Mouse (Mus musculus) bone marrow, adult 2 months (tissue): ENCODE measurements at regions not wholly inside any gene's neighbourhood (a gene's known extent, or its start where the extent isn't known, plus 50 kb on each side); places are given as distances from the start of the nearest gene placed in this dataset.

Experiments
- H3K27ac ChIP-seq: fragments of 200-500 bp; 2 replicates; pipeline ENCODE4 v1.5.1; 2012; ENCODE audit warnings: low read depth, mild to moderate bottlenecking, control low read depth, inconsistent platforms, low read length; ENCODE audit not compliant: control insufficient read depth, poor library complexity, insufficient read depth
- H3K4me1 ChIP-seq: fragments of 200-500 bp; 2 replicates; pipeline ENCODE4 v1.6.1; 2011; ENCODE audit warnings: low read length; ENCODE audit not compliant: control insufficient read depth, insufficient read depth
- H3K4me3 ChIP-seq: fragments of 200-500 bp; replicated peaks from 2 replicates; pipeline ENCODE3; 2011; ENCODE audit warnings: mild to moderate bottlenecking, low read depth, low read length, control low read depth; ENCODE audit not compliant: control insufficient read depth
- CTCF ChIP-seq: fragments of 200-500 bp; IDR thresholded peaks from 2 replicates; pipeline ENCODE4 v1.5.1; 2011; ENCODE audit warnings: low read length, control low read depth; ENCODE audit not compliant: control insufficient read depth, insufficient read depth
- POLR2A ChIP-seq: fragments of 200-500 bp; IDR thresholded peaks from 2 replicates; pipeline ENCODE4 v1.6.1; 2011; ENCODE audit warnings: low read depth, mild to moderate bottlenecking, control low read depth, low read length, borderline replicate concordance; ENCODE audit not compliant: control insufficient read depth
- WGBS: fragments of 180-500 bp; shearing (Covaris S2); methylation state at CpG from one replicate; pipeline ENCODE4 v1.1.7; 2018; 5-methylcytosine and 5-hydroxymethylcytosine counted together

- Histone ChIP-seq H3K4me3 (no peak overlapping the region), H3K4me1 (peaks cover 14% of the 10 kb centered on the region), H3K27ac (peak overlapping the region; percentile 30; the same call in 1 of the 2 replicates)
- WGBS, result 29% methylated on average over 9 of the region's 9 CpGs
- no peak for TF ChIP-seq POLR2A
- TF ChIP-seq CTCF, result no peak
Measured at GRCm38 (mm10) chr9:61242167-61242860, 129.9 kb upstream of the Tle3 start.

DNA sequence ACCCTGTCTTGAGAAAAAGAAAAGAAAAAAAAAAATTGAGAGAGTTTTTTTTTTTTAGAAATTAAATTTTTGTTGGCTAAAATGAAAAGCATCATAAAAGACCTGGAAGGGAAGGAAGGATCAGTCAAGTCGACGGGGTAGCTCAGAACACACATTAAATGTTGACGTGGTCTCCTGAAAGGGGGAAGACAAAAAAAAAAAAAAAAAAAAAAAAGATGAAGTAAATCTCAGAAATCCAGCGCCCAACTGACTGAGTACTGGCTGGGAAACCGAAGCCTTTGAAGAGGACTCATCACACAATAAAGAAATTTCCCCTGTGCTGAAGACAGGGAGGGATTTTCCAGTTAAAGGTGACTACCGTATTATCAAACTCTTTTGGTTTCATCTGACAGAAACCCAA is 128.9 kb upstream of the Tle3 start:
- TF ChIP-seq POLR2A, result no peak
- no peak for TF ChIP-seq CTCF
- no peak overlapping the region for H3K4me3 ChIP-seq
- H3K27ac ChIP-seq, result no peak overlapping the region
- 44% methylated on average over 6 of the region's 6 CpGs for WGBS
- peaks cover 14% of the 10 kb centered on the region for H3K4me1 ChIP-seq

- 73% methylated on average over 5 of the region's 5 CpGs for WGBS
- no peak overlapping the region for H3K27ac ChIP-seq
- no peak for TF ChIP-seq CTCF
- TF ChIP-seq POLR2A, result no peak
- no peak overlapping the region for H3K4me3 ChIP-seq
- H3K4me1 ChIP-seq, result peaks cover 4% of the 10 kb centered on the region; the same call in 1 of the 2 replicates
Measured at GRCm38 (mm10) chr9:61249691-61250425, 122.3 kb upstream of the Tle3 start.

GRCm38 (mm10) chr9:61251606-61252005 is 120.6 kb upstream of the Tle3 start:
- Histone ChIP-seq H3K27ac (peak overlapping the region; percentile 74), H3K4me3 (no peak overlapping the region), H3K4me1 (peaks cover 4% of the 10 kb centered on the region; the same call in 1 of the 2 replicates)
- WGBS, result 6% methylated on average over 6 of the region's 6 CpGs
- TF ChIP-seq POLR2A, result no peak
- no peak for TF ChIP-seq CTCF

DNA sequence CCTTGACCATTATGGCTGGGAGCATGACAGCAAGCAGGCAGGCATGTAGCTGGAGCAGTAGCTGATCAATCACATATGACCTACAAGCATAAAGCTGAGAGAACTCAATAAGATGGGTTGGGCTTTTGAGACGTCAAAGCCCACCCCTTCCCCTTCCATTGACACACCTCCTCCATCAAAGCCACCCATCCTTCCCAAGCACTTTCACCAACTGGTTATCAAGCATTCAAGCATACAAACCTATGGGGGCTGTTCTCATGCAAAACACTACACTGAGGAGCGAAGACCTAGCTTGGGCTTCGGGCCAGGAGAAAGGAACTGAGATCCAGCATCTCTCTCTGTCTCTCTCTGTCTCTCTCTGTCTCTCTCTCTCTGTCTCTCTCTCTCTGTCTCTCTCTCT is 118.4 kb upstream of the Tle3 start:
- TF ChIP-seq POLR2A, result no peak
- TF ChIP-seq CTCF, result no peak
- H3K27ac ChIP-seq, result no peak overlapping the region
- H3K4me1 ChIP-seq, result peaks cover 5% of the 10 kb centered on the region; the same call in 1 of the 2 replicates
- no peak overlapping the region for H3K4me3 ChIP-seq
- 86% methylated on average over 3 of the region's 3 CpGs for WGBS

DNA sequence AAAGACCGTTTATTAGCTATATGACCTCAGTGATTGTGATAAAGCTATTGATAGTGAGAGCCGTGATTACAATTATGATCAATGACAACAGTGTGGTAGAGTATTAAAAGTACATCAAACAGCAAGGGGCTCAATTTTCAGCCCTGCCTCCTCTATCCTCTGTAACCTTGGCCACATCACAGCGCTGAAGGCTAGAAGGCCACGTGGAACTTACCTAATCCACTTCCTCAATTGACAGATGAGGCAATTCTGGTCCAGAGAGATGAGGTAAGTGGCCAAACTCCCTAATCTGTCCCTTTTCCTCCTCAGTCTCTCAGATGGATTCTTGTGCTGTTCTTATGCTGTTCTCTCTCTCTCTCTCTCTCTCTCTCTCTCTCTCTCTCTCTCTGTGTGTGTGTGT is 114.7 kb upstream of the Tle3 start:
- no peak for TF ChIP-seq POLR2A
- no peak for TF ChIP-seq CTCF
- H3K27ac ChIP-seq, result no peak overlapping the region
- H3K4me1 ChIP-seq, result peaks cover 2% of the 10 kb centered on the region; the same call in 1 of the 2 replicates
- H3K4me3 ChIP-seq, result no peak overlapping the region
- 25% methylated on average over 4 of the region's 4 CpGs for WGBS

- H3K4me3 ChIP-seq, result no peak overlapping the region
- H3K27ac ChIP-seq, result no peak overlapping the region
- WGBS, result 82% methylated on average over 5 of the region's 5 CpGs
- TF ChIP-seq POLR2A (no peak), CTCF (no peak)
- peaks cover 1% of the 10 kb centered on the region; the same call in 1 of the 2 replicates for H3K4me1 ChIP-seq
Measured at GRCm38 (mm10) chr9:61258100-61258499, 114.1 kb upstream of the Tle3 start.

- Histone ChIP-seq H3K4me3 (no peak overlapping the region), H3K27ac (no peak overlapping the region), H3K4me1 (peaks cover 1% of the 10 kb centered on the region; the same call in 1 of the 2 replicates)
- no peak for TF ChIP-seq CTCF
- no peak for TF ChIP-seq POLR2A
- 60% methylated on average over 7 of the region's 7 CpGs for WGBS
Measured at GRCm38 (mm10) chr9:61259421-61260174, 112.6 kb upstream of the Tle3 start.
